Mouse (Mus musculus): ENCODE results near the gene Rbms1. TPM values are rescaled to one million over a fixed set of nuclear protein-coding genes. Genes with fewer than 3 reads are reported as not detected.

Gene Rbms1
- polyA plus RNA-seq, 1 experiment from 2014 or later: 54.5 TPM

DNA sequence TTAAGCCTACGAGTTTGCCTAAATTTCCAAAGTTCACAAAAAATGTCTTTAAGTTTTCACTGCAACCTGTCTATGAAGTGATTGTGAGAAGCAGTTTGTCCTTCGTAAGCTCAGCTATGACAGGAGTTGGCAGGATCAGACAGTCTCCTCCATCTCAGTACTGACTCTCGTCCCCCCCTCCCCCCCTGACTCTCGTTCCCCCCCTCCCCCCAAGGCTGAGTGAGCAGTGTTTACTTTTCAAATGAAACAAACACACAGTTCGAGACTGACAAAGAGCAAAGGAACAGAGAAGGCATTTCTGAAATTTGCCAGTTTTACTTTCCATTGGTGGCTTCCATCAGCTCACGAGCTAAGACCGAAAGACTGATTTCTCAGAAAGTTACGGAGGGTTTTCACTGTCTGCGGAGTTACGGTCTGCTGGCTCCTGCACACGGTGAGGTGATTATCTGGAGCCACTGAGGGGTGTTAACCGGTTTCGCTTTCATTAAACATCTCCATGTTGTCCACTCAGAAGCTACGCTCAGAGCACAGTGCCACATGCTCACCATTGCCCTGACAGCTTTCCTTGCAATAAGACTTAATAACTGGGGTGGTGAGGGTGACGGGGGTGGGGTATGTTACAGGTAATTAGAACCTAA lies 162.0 kb downstream of the Rbms1 start:
- Histone ChIP-seq H3K9me3 (replicated peaks) (no peaks in the 10 kb centered on the region), H3K27ac (peak overlapping the region; percentile 37; the same call in 1 of the 2 replicates), H3K4me1 (peaks cover 27% of the 10 kb centered on the region; the same call in 1 of the 2 replicates), H3K9ac (no peak overlapping the region), H3K27me3 (replicated peaks) (no peaks in the 10 kb centered on the region), H3K4me3 (no peak overlapping the region), H3K36me3 (peaks cover 14% of the 10 kb centered on the region), H3K4me2 (peak overlapping the region; percentile 13; the same call in 1 of the 2 replicates)
- 64% methylated on average over 15 of the region's 15 CpGs for WGBS (ENCODE audit: insufficient replicate concordance)
- ATAC-seq: peak; percentile 20; the same call in 1 of the 2 replicates

DNA sequence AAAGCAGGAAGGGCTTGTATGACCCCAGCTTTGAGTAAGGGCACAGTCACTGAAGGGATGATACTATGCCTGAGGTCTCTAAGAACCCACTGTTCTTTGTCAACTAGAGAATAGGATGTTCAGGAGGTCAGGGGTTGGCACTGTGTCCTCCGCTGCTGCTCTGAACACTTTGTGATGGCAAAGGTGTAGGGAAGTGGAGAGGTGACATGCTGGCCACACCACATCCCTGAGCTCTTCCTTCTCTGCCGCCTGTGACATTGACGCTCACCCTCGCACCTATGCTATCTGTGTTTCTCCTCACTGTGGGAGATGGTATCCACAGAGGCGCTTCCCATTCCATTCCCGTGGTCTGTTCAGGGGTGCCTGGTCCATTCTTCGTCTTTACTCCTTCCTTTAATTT lies 163.2 kb downstream of the Rbms1 start:
- Histone ChIP-seq H3K27ac (no peak overlapping the region), H3K36me3 (peaks cover 20% of the 10 kb centered on the region), H3K4me1 (peaks cover 21% of the 10 kb centered on the region; the same call in 1 of the 2 replicates), H3K4me2 (no peak overlapping the region), H3K9me3 (replicated peaks) (no peaks in the 10 kb centered on the region), H3K9ac (no peak overlapping the region), H3K4me3 (no peak overlapping the region), H3K27me3 (replicated peaks) (no peaks in the 10 kb centered on the region)
- 78% methylated on average over 7 of the region's 7 CpGs for WGBS (ENCODE audit: insufficient replicate concordance)
- no peak for ATAC-seq

DNA sequence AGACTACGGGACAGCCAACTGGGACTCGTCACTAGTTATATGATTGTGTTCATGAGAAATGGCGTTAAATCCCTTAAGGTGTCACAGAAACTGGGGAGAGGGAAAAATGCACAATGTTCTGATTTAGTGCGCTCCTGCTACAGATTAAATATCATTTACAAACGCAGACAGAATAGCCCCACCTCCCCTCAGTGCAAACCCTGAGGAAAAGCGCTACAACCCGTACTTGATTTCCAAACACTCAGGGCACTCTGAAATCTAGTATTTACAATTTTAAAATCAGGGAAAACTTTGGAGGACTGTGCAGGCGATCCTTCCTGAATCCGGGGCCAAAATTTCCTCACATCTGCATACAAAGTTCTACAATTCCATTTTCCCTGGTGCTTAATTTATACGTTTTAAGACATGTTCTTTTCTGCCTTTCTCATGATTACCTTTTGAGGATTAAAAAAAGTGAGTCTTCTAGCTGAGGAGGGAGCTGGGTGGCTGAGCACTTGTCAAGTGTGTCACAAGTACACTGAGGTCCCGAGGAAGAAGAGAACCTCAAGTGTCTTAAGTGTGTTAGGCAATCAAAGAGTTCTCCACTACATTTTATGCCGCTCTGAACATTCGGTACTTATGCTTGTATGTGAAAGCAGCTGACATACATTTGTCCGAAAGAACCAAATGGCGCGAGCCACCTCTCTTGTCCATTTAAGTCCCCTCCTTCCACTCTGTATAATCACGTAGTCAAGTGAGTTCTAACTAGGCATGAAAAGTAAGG lies 164.0 kb downstream of the Rbms1 start:
- no peaks in the 10 kb centered on the region for H3K9me3 ChIP-seq (replicated peaks)
- no peaks in the 10 kb centered on the region for H3K27me3 ChIP-seq (replicated peaks)
- ATAC-seq: no peak
- peaks cover 24% of the 10 kb centered on the region for H3K36me3 ChIP-seq
- peaks cover 12% of the 10 kb centered on the region; the same call in 1 of the 2 replicates for H3K4me1 ChIP-seq
- 89% methylated on average over 17 of the region's 17 CpGs for WGBS (ENCODE audit: insufficient replicate concordance)
- no peak overlapping the region for H3K4me2 ChIP-seq
- no peak overlapping the region for H3K4me3 ChIP-seq
- no peak overlapping the region for H3K27ac ChIP-seq
- no peak overlapping the region for H3K9ac ChIP-seq

- Histone ChIP-seq H3K27me3 (replicated peaks) (no peaks in the 10 kb centered on the region), H3K9ac (no peak overlapping the region), H3K4me3 (no peak overlapping the region), H3K4me1 (peaks cover 6% of the 10 kb centered on the region; the same call in 1 of the 2 replicates), H3K27ac (no peak overlapping the region), H3K9me3 (replicated peaks) (no peaks in the 10 kb centered on the region), H3K4me2 (no peak overlapping the region), H3K36me3 (peaks cover 26% of the 10 kb centered on the region)
- no peak for ATAC-seq
- WGBS (ENCODE audit: insufficient replicate concordance): 87% methylated on average over 17 of the region's 17 CpGs
Measured at GRCm38 (mm10) chr2:60796969-60797669, 165.9 kb downstream of the Rbms1 start.

DNA sequence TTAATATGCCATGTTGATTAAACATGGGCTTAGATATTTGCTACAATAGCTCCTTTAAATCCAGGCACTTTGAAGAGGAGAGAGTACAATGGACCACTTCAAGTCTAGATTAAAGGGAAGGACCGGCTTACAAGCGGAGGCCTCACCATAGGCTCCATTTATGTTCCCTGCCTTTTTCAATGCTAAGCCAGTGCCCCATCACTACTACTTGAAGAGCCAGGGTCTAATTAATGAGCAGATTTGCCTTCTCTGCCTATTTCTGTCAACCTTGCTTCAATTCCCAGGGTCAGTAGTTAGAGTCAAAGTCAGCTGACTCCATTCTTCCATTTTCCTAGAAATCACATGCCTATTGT lies 166.4 kb downstream of the Rbms1 start:
- Histone ChIP-seq H3K27ac (no peak overlapping the region), H3K4me1 (peaks cover 4% of the 10 kb centered on the region; the same call in 1 of the 2 replicates), H3K4me3 (no peak overlapping the region), H3K36me3 (peaks cover 29% of the 10 kb centered on the region), H3K9ac (no peak overlapping the region), H3K27me3 (replicated peaks) (no peaks in the 10 kb centered on the region), H3K4me2 (no peak overlapping the region), H3K9me3 (replicated peaks) (no peaks in the 10 kb centered on the region)
- WGBS (ENCODE audit: insufficient replicate concordance): 96% methylated on average over 2 of the region's 2 CpGs
- ATAC-seq: no peak

DNA sequence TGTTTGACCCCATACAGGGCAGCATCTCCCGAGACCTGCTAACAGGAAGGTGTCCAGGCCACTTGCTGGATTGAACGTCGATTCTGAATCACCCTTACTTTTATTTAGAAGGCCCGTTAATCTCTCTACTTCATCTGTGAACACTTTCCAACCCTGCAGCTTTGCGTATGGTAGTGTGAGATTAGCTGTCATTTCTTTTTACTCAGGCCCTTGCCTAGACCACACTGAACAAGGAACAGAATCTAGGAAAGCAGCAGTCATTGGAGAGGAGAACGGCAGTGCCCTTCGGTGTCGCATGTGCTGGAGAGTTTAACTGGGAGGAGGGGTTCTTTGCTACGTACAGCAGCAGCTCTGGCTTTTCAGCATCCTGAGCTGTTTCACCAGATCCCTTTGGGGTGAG lies 167.1 kb downstream of the Rbms1 start:
- Histone ChIP-seq H3K9ac (no peak overlapping the region), H3K4me2 (no peak overlapping the region), H3K27me3 (replicated peaks) (no peaks in the 10 kb centered on the region), H3K27ac (no peak overlapping the region), H3K36me3 (peaks cover 34% of the 10 kb centered on the region), H3K4me1 (no peaks in the 10 kb centered on the region), H3K9me3 (replicated peaks) (no peaks in the 10 kb centered on the region), H3K4me3 (no peak overlapping the region)
- WGBS (ENCODE audit: insufficient replicate concordance): 73% methylated on average over 9 of the region's 9 CpGs
- ATAC-seq: no peak

DNA sequence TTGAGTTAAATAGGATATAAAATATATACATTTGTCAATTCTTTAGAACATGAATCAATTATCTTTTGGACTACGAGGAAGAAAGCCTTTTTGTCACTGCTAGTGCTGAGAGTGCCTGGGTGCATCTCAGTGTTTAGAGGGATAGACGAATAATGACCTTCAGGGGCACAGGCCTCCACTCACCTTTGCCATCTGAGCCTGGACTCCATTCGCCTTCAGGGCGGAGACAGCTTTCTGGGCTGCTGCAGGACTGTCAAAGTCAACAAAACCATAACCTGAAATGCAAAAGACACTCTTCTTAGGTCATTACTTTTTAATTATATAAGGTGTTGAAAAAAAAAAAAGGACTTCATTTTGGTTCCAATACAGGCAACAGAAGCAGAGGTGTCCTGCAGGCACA lies 170.5 kb downstream of the Rbms1 start:
- H3K9me3 ChIP-seq (replicated peaks): no peaks in the 10 kb centered on the region
- H3K36me3 ChIP-seq: peaks cover 52% of the 10 kb centered on the region
- H3K4me1 ChIP-seq: no peaks in the 10 kb centered on the region
- H3K27me3 ChIP-seq (replicated peaks): no peaks in the 10 kb centered on the region
- 85% methylated on average over 4 of the region's 4 CpGs for WGBS (ENCODE audit: insufficient replicate concordance)
- H3K27ac ChIP-seq: no peak overlapping the region
- no peak for ATAC-seq
- no peak overlapping the region for H3K4me3 ChIP-seq
- H3K9ac ChIP-seq: no peak overlapping the region
- H3K4me2 ChIP-seq: no peak overlapping the region

- 79% methylated on average over 3 of the region's 3 CpGs for WGBS (ENCODE audit: insufficient replicate concordance)
- Histone ChIP-seq H3K4me1 (no peaks in the 10 kb centered on the region), H3K9ac (no peak overlapping the region), H3K4me2 (no peak overlapping the region), H3K27me3 (replicated peaks) (no peaks in the 10 kb centered on the region), H3K36me3 (peaks cover 36% of the 10 kb centered on the region), H3K4me3 (no peak overlapping the region), H3K27ac (no peak overlapping the region), H3K9me3 (replicated peaks) (no peaks in the 10 kb centered on the region)
- no peak for ATAC-seq
Measured at GRCm38 (mm10) chr2:60789126-60789525, 173.9 kb downstream of the Rbms1 start.

GRCm38 (mm10) chr2:60788173-60788908 lies 174.7 kb downstream of the Rbms1 start:
- H3K4me2 ChIP-seq: no peak overlapping the region
- 84% methylated on average over 6 of the region's 6 CpGs for WGBS (ENCODE audit: insufficient replicate concordance)
- H3K9me3 ChIP-seq (replicated peaks): no peaks in the 10 kb centered on the region
- H3K4me3 ChIP-seq: no peak overlapping the region
- H3K9ac ChIP-seq: no peak overlapping the region
- H3K27me3 ChIP-seq (replicated peaks): no peaks in the 10 kb centered on the region
- no peaks in the 10 kb centered on the region for H3K4me1 ChIP-seq
- peaks cover 33% of the 10 kb centered on the region for H3K36me3 ChIP-seq
- ATAC-seq: no peak
- H3K27ac ChIP-seq: no peak overlapping the region

- H3K27me3 ChIP-seq (replicated peaks): no peaks in the 10 kb centered on the region
- no peak overlapping the region for H3K9ac ChIP-seq
- H3K4me2 ChIP-seq: no peak overlapping the region
- H3K36me3 ChIP-seq: peaks cover 33% of the 10 kb centered on the region
- WGBS (ENCODE audit: insufficient replicate concordance): 87% methylated on average over 5 of the region's 5 CpGs
- no peaks in the 10 kb centered on the region for H3K9me3 ChIP-seq (replicated peaks)
- H3K27ac ChIP-seq: no peak overlapping the region
- H3K4me1 ChIP-seq: no peaks in the 10 kb centered on the region
- 0 out of 2 replicates have a peak, but pooled peaks have one; percentile 37 for ATAC-seq
- no peak overlapping the region for H3K4me3 ChIP-seq
Measured at GRCm38 (mm10) chr2:60787088-60787487, 175.9 kb downstream of the Rbms1 start.

GRCm38 (mm10) chr2:60786289-60786688 lies 176.7 kb downstream of the Rbms1 start:
- 83% methylated on average over 10 of the region's 10 CpGs for WGBS (ENCODE audit: insufficient replicate concordance)
- H3K36me3 ChIP-seq: peaks cover 28% of the 10 kb centered on the region
- no peak overlapping the region for H3K27ac ChIP-seq
- no peaks in the 10 kb centered on the region for H3K27me3 ChIP-seq (replicated peaks)
- no peak overlapping the region for H3K4me2 ChIP-seq
- no peak overlapping the region for H3K9ac ChIP-seq
- no peaks in the 10 kb centered on the region for H3K4me1 ChIP-seq
- H3K4me3 ChIP-seq: no peak overlapping the region
- H3K9me3 ChIP-seq (replicated peaks): no peaks in the 10 kb centered on the region
- ATAC-seq: no peak

All from liver, embryonic 12.5 days (tissue).